Mouse (Mus musculus): ENCODE data around the gene Zbtb18.
"Not testable (repeated sequence)": the region's sequence is repeated elsewhere in the genome, so short reads cannot be mapped to it uniquely, and the experiment has no call there.

Zbtb18 gene

GRCm38 (mm10) chr1:177447541-177448111 is 5.5 kb downstream of the Zbtb18 start:
- DNase-seq (ENCODE audit: inconsistent ontology term): no peak

GRCm38 (mm10) chr1:177448121-177448561 is 6.0 kb downstream of the Zbtb18 start:
- DNase-seq (ENCODE audit: inconsistent ontology term): peak; percentile 26

- DNase-seq (ENCODE audit: inconsistent ontology term): peak; percentile 34
Measured at GRCm38 (mm10) chr1:177448921-177449320, 6.8 kb downstream of the Zbtb18 start.

DNA sequence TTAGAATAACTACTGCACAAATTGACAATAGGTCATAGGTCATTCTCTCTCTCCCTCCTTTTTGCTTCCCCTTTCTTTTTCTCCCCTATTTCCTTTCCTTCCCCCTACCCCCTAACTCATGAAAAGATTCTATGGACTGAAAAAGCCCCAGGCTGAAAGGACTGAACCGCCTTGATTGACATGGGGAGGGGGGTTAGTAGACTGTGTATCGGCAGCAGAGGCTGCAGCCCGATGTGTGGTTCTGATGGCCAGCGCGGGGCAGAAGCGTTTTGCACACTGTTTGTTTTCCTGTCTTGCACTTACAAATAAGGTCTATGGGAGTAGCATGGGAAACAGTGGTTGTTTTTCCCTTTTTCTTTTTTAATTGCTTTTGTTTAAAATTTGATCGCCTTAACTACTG is 7.7 kb downstream of the Zbtb18 start:
- DNase-seq (ENCODE audit: inconsistent ontology term): not testable (repeated sequence)

- DNase-seq (ENCODE audit: inconsistent ontology term): no peak
Measured at GRCm38 (mm10) chr1:177451041-177451440, 8.9 kb downstream of the Zbtb18 start.

GRCm38 (mm10) chr1:177451991-177452431 is 9.9 kb downstream of the Zbtb18 start:
- DNase-seq (ENCODE audit: inconsistent ontology term): peak; percentile 43

GRCm38 (mm10) chr1:177452987-177453386 is 10.8 kb downstream of the Zbtb18 start:
- no peak for DNase-seq (ENCODE audit: inconsistent ontology term)

GRCm38 (mm10) chr1:177453806-177454205 is 11.7 kb downstream of the Zbtb18 start:
- no peak for DNase-seq (ENCODE audit: inconsistent ontology term)

- DNase-seq (ENCODE audit: inconsistent ontology term): no peak
Measured at GRCm38 (mm10) chr1:177454492-177454891, 12.3 kb downstream of the Zbtb18 start.

GRCm38 (mm10) chr1:177455466-177455865 is 13.3 kb downstream of the Zbtb18 start:
- DNase-seq (ENCODE audit: inconsistent ontology term): no peak

DNA sequence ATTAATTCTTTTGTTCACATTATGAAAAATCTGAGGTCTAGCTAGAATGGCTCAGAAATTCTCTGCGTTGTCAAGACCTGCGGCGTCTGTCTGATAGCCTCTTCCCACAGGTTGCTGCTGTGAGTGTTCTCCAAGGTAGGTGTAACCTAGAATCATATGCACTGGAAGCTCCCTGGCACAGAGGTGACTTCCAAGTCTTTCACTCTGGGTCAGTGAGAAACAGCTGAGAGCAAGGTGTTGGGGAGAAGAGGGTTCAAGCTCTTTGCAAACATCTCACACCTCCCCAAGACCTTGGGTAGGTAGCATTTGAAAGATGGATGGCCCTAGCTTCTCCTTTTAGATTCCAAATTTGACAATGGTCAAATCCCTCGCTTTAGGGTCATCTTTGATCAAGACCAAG is 14.1 kb downstream of the Zbtb18 start:
- no peak for DNase-seq (ENCODE audit: inconsistent ontology term)

DNA sequence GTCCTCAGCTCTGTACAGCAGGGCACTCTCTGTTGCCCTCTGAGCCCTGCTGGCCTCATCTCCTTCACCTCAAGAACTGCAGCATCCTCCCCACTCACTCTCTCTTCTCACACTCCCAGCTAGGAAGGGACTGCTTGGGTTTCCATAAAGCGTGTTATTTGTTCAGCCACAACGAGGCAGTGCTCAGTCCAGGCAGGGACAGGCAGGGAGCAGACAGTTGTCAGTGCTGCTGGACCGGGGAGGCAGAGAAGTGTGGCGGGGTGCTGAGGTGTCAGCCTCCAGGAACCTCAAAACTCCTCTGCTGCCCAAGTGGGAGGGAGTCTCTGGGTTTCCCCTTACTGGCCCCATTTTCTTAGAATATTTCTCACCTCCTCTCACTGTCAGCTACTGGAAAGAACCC is 14.6 kb downstream of the Zbtb18 start:
- peak; percentile 40 for DNase-seq (ENCODE audit: inconsistent ontology term)

DNA sequence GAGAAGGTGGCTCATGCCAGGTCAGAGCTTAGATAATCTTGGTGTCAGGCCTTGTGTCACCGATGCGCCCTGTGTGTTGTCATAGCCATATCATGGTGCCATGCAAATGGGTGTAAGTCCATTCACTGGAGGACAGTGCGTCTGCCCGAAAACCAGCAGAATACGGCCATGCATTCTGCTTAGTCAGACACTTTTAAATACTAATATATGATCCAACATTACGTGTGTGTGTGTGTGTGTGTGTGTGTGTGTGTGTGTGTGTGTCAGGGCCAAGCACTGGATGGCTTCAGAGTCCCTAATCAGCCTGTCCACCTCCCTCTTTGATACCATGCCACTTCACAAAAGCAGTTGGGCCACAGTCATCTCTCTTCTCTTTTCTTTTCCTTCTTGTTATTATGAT is 15.8 kb downstream of the Zbtb18 start:
- no peak for DNase-seq (ENCODE audit: inconsistent ontology term)

DNA sequence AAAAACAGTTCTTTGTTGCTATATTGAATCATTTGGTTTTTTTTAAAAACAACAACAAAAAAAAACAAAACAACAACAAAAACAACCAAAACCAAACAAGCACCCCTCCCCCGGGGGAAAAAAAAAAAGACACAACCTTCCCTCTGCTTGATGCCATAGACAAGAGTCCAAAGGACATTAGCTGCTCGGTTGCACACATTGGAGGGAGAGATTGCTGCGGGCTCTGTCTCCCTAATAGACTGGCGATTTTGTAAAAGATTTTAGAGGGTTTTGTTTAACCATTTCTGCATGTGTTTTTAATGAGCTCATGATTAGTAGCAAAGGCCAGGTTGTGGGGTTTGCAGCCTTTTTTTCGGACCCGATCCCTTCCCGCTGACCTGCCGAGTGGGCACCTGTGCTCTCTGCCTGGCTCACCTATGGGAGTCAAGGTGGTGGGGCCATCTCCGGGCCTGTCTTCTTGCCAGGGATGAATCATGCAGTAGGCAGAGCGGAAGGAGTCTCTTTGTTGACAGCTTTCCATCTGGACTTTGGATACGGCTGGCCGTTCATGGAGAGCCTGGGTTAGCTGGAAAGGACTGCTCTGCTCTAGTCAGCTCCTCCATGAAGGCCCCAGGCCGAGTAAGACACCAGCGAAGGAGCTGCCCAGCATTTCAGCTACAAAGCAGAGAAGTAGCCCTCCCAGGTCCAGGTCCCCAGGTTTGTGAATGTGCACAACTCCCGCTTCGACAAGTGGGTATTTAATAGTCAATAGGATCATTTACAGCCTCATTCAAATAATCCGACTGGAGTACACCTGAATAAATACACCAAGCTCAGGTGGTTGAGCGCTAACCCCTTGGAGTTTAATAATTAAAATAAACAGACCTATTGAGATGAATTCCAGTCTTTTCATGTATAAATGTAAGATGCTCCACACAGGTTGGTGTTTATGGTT is 16.6 kb downstream of the Zbtb18 start:
- peak; percentile 86 for DNase-seq (ENCODE audit: inconsistent ontology term)

DNA sequence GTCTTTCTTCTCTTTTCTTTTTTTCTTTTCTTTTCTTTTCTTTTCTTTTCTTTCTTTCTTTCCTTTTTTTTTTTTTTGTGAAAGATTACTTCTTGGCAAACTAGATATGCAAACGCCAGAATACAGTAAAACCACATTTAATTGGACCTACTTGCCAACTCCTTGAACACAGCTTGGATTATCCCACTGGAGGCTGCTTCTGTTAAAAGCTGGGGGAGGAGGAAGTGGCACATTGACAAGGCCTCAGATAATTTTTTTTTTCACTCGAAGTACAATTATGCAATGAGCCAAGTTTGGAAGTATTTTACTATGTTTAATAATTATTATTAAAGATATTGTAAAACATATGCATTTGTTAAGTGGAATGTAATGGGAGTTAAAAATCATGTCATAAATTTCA is 17.4 kb downstream of the Zbtb18 start:
- DNase-seq (ENCODE audit: inconsistent ontology term): peak; percentile 42

GRCm38 (mm10) chr1:177467150-177467549 is 25.0 kb downstream of the Zbtb18 start:
- no peak for DNase-seq (ENCODE audit: inconsistent ontology term)

DNA sequence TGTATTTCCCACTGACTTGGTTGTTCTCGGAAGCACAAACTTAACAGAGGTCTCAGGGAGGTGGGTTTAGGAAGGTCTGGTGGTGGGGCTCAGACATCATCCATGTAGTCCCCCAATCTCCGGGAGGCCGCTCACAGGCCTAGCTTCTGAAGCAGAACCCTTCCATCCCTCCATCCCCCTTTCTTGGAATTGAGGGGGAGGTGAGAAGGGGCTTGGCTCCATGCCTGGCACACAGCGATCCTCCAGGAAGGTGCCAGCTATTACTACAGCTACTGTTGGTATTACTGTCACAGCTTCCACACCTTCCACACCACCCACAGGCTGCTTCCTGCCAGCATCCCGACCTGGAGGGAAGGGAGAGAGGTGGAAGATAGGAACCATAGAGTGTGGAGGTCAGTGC is 26.3 kb downstream of the Zbtb18 start:
- no peak for DNase-seq (ENCODE audit: inconsistent ontology term)

DNA sequence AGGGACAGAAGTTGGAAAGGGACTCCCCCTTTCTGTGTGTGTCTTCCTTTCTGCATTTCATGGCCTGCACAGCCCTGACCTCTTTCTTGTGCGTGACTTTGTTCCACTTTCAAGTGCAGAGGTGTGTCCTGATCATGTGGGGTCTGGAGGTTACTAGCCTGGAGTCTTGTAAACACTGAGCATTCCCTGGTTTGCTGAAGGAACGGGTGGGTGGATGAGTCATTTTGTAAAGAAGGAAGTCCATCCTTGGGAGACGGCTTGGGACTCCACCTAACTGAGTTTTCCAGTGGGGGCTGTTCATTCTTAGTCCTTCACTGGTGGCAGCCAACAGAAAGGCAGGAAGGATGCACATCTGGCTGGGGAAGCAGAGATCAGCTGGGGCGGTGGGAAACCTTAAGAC is 27.9 kb downstream of the Zbtb18 start:
- DNase-seq (ENCODE audit: inconsistent ontology term): no peak

- DNase-seq (ENCODE audit: inconsistent ontology term): no peak
Measured at GRCm38 (mm10) chr1:177470951-177471350, 28.8 kb downstream of the Zbtb18 start.

- no peak for DNase-seq (ENCODE audit: inconsistent ontology term)
Measured at GRCm38 (mm10) chr1:177475542-177476197, 33.5 kb downstream of the Zbtb18 start.

DNA sequence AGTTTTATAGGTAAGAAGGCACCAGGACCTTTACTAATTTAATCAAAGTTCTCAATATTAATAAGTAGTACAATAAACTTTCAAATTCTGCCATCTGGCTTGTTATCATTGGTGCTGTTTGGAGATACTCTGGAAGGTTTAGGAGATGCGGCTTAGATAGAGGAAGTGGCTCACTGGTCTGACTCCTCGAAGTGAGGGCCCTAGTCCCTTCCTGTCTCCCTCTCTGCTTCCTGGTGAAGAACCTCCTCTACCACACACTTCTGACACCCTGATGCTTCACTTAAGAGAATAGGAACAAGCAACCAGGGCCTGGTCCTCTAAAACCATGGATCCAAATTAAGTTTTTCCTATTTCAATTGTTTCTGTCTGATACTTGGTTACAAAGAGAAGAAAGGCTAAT is 36.4 kb downstream of the Zbtb18 start:
- no peak for DNase-seq (ENCODE audit: inconsistent ontology term)

DNA sequence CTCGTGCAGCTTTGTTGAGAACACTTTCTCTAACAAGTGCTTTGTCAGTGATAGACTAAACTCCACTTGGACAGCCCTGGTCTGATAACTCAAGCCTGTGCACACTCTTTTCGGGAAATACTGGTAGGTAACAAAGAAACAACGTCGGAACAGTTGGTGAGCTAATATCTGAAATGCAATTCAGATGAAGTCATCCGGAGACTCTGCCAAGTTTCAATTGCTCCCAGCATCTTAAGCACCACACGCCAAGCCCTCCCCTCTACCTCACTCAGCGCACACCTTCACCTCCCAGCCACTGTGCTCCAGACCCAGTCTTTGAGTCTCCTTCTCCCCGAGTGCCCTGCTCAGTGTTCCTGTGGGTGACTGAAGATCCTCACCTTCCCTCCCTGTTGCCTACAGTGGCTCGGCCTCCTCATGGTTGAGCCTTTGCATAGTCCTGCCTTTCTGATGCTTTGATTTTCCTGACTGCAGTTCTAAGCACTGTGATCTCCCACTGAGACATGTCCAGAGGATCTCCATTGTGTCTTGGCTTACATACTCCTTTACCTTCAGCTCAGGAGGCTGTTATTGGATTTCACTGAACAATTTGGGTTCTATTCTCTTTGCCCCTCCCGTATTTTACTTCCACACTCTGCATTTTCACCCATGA is 37.3 kb downstream of the Zbtb18 start:
- peak; percentile 81 for DNase-seq (ENCODE audit: inconsistent ontology term)
